Mouse (Mus musculus) adrenal gland, adult (tissue): Measurements from ENCODE around the gene Ldlrap1.

Experiments
- DNase-seq, 2 experiments: peaks; one replicate each; pipeline ENCODE4 v3.0.0; 2022 to 2023; ENCODE audit warnings: low spot score in 1 of 2; ENCODE audit not compliant: inconsistent age in 2 of 2

The Ldlrap1 gene

GRCm38 (mm10) chr4:134720371-134720770 is 47.5 kb downstream of the Ldlrap1 start:
- no peak for DNase-seq

- DNase-seq, result no peak
Measured at GRCm38 (mm10) chr4:134719489-134719888, 48.3 kb downstream of the Ldlrap1 start.

DNA sequence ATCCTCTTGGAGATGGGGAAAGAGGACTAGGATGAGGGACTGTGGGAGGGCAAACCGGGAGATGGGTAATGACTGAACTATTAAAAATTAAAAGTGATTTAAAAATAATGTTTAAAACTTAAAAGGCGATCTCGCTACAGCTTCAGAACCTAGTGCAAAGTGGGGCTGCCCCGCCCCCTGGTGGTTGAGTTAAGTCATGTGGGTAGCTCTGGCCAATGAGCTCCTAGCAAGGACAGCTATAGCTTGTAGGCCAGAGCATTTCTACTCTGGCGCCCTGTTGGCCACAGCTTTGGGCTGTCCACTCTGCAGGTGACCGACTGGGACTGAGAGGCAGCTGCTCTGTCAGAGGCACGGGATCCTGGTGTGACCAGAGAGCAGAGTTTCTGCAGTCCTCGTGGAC is 53.9 kb downstream of the Ldlrap1 start:
- DNase-seq, result peak; percentile 85 to 94

DNA sequence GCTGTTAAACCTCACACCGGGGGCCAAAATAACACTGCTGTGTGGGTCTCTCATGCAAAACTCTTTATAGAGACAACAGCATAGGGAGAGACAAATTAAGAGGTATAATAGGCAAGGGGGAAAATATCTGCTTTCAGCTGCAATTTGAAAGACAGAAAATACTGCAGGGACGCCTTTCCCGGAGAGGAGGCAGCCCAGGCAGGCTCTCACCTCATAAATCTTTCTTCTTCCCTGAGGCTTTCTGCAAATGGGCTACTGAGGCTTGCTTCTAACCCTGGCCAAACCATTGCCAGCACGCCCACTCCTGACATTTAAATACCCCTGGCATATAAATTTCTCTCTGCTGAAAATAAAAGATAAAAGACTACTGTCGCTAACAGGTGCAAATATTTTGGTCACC is 62.5 kb downstream of the Ldlrap1 start:
- DNase-seq, result no peak

GRCm38 (mm10) chr4:134704590-134704989 is 63.2 kb downstream of the Ldlrap1 start:
- DNase-seq, result no peak

GRCm38 (mm10) chr4:134703835-134704546 is 63.8 kb downstream of the Ldlrap1 start, which contains the start of gene Man1c1:
Man1c1 (minus strand) TSS chr4:134704290.
- peak; percentile 100 for DNase-seq

DNA sequence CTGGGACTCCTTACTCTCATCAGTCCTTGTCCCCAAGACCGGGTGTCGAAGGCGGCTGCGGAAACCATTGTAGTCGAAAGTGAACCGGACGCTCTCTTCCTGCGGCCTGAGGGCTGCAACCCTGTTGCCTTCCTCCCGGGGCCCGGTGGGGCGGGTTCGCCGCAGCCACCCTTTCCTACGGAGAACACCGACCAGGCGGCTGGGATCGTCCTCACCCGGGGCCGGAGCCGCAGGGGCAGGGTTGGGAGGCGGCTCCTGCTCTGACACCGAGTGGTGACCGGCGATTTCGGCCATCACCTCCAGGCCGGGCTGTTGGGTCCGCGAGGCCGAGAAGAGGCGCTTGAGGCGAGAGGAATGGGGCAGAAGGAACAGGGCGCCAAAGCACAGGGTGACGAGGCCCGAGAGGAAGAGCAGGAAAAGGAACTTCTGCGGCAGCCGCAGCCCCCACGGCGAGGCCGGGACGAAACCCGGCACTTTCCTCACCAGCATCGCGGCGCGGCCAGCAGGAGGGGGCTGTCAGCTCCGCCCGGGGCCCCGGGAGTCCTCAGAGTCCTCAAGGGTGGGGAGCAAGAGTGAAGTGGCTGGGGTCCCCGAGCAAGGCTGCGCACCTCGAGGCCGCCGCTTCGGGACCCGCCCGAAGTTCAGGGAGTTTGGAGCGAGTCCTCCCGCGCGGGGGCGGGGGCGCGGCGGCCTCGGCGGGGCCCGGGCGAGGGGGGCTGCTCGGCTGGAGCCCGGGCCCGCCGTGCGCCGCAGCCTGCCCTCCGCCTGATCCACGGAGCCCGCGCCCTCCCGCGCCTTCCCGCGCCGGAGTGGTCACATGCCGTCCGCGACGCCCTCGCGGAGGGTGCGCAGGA is 64.6 kb downstream of the Ldlrap1 start:
- peak; percentile 67 to 88 for DNase-seq

GRCm38 (mm10) chr4:134701934-134702333 is 65.9 kb downstream of the Ldlrap1 start:
- peak; percentile 70 to 89 for DNase-seq

DNA sequence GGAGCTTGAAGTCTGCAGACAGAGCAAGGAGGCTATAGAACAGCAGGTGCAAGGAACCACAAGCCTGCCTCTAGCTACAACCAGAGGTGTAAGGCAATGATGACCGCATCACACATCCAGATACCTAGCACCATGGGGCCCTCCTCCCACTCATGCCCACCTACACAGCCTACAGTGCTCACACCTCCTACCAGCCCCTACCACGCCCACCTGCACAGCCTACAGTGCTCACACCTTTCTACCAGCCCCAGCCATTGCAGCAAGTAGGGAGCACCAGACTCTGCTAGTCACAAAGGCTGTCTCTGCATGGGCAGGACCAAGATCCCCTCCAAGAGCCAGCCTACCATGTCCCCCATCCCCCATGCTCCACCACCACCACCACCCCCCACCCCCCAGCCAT is 66.9 kb downstream of the Ldlrap1 start:
- DNase-seq, result no peak

DNA sequence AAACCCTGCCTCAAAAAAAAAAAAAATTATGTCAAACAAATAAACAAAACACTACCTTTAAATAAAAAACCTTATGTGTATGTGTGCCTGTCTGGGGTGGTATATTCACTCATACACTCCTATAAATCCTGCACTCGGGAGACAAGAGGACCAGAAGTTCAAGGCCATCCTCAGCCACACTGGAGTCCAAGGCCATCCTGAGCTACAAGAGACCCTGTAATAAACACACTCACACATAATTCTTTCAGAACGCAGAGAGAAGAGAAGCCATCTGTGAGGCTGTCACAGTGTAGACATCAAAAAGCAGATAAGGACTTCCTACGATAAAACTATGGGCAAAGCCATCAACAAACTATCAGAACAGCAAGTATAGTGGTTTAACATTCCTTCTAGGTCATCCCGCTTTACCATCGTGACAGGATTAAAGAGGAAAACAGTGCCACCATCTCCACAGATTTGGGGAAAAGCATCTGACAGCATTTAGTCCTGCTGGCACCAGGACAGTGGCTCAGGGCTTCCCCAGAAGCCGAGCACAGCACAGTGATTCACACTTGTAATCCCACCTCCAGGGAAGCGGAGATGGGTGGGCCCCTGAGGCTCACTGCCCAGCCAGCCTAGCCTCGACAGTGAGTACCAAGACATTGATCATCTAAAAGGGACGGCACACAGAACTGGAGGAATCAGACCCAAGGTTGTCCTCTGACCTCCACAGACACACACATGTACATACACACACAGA is 74.5 kb downstream of the Ldlrap1 start:
- DNase-seq, result peak; percentile 60 to 64

GRCm38 (mm10) chr4:134692388-134692787 is 75.4 kb downstream of the Ldlrap1 start:
- no peak for DNase-seq
